Mouse (Mus musculus): ENCODE measurements around the gene Usp48. TPM values are rescaled to one million over a fixed set of nuclear protein-coding genes. Genes with fewer than 3 reads are reported as not detected.

The Usp48 gene
- total and polyA plus RNA-seq, 3 experiments: 27.1 to 99.6 TPM; not detected in 1

DNA sequence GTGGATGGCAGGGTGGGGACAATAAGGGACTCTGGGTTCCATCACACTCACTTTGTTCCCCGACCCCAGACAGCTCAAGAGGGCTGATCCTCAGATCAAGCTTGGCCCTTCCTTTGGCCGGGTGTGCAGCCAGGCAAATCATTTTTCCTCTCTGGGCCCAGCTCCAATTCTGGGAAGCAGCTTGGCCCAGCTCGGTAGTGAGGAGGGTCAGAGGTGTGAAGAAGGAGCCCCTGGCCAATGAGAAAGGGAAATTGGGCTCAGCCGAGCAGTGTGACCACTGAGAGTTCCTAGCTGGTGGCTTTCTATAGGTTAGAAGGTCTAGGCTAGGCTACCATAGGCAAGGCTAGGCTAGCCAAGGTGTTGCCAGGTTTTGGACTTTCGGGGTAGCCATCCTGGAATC, 74.2 kb downstream of the Usp48 start:
- Histone ChIP-seq H3K4me3 (ENCODE audit: control insufficient read depth in 1 of 2, insufficient read depth in 1 of 2, low read depth in 2 of 2, low read length in 2 of 2) (no peak overlapping the region), H3K79me2 (ENCODE audit: control insufficient read depth, insufficient read depth, low read length, poor library complexity) (no peaks in the 10 kb centered on the region), H3K9me3 (replicated peaks; ENCODE audit: insufficient read depth, low read length) (no peaks in the 10 kb centered on the region), H3K27ac (ENCODE audit: control insufficient read depth, low read depth, low read length) (no peak overlapping the region), H3K36me3 (ENCODE audit: control insufficient read depth in 1 of 2, insufficient read depth in 2 of 2, low read length in 2 of 2) (no peaks in the 10 kb centered on the region), H3K4me1 (ENCODE audit: control insufficient read depth in 1 of 2, insufficient read depth in 2 of 2, low read length in 2 of 2) (no peaks in the 10 kb centered on the region), H3K27me3 (ENCODE audit: control insufficient read depth in 1 of 2, insufficient read depth in 2 of 2, low read length in 2 of 2) (peaks cover 2 to 6% of the 10 kb centered on the region in 2 experiments; a peak in 3 of 4 replicates), H3K9ac (ENCODE audit: control insufficient read depth, low read depth, low read length, poor library complexity, severe bottlenecking) (no peak overlapping the region)
- DNase-seq (ENCODE audit: low read depth, low spot score): no peak
- no peak for TF ChIP-seq ELF1 (IDR thresholded peaks at IDR 0.05; ENCODE audit: low read depth, low read length)
- TF ChIP-seq MAZ (IDR thresholded peaks at IDR 0.05; ENCODE audit: low read depth, low read length): no peak
- no peak for TF ChIP-seq USF1 (IDR thresholded peaks at IDR 0.05; ENCODE audit: low read depth, low read length)
- TF ChIP-seq POLR2A (IDR thresholded peaks at IDR 0.05; ENCODE audit: control insufficient read depth in 1 of 2, insufficient read depth in 1 of 2, low read depth in 1 of 2, low read length in 2 of 2, poor library complexity in 1 of 2): no peak
- TF ChIP-seq E2F4 (IDR thresholded peaks at IDR 0.05; ENCODE audit: borderline replicate concordance, low read depth, low read length): no peak
- TF ChIP-seq MEF2A (IDR thresholded peaks at IDR 0.05; ENCODE audit: extremely low read depth, insufficient replicate concordance, low read depth, low read length, poor library complexity, severe bottlenecking): no peak
- TF ChIP-seq UBTF (IDR thresholded peaks at IDR 0.05; ENCODE audit: borderline replicate concordance, insufficient read depth, low read depth, low read length): no peak
- no peak for TF ChIP-seq TBP (IDR thresholded peaks at IDR 0.05; ENCODE audit: low read depth, low read length)
- no peak for TF ChIP-seq MYB (IDR thresholded peaks at IDR 0.05; ENCODE audit: low read depth, low read length)
- TF ChIP-seq GABPA (IDR thresholded peaks at IDR 0.05; ENCODE audit: low read depth, low read length): no peak
- TF ChIP-seq JUND (IDR thresholded peaks at IDR 0.05; ENCODE audit: low read depth, low read length): no peak
- no peak for TF ChIP-seq MYC (IDR thresholded peaks at IDR 0.05; ENCODE audit: low read depth, low read length)
- TF ChIP-seq BHLHE40 (IDR thresholded peaks at IDR 0.05; ENCODE audit: borderline replicate concordance, low read depth, low read length): no peak
- TF ChIP-seq SIN3A (IDR thresholded peaks at IDR 0.05; ENCODE audit: low read length): no peak
- TF ChIP-seq SMC3 (IDR thresholded peaks at IDR 0.05; ENCODE audit: low read depth, low read length): no peak

DNA sequence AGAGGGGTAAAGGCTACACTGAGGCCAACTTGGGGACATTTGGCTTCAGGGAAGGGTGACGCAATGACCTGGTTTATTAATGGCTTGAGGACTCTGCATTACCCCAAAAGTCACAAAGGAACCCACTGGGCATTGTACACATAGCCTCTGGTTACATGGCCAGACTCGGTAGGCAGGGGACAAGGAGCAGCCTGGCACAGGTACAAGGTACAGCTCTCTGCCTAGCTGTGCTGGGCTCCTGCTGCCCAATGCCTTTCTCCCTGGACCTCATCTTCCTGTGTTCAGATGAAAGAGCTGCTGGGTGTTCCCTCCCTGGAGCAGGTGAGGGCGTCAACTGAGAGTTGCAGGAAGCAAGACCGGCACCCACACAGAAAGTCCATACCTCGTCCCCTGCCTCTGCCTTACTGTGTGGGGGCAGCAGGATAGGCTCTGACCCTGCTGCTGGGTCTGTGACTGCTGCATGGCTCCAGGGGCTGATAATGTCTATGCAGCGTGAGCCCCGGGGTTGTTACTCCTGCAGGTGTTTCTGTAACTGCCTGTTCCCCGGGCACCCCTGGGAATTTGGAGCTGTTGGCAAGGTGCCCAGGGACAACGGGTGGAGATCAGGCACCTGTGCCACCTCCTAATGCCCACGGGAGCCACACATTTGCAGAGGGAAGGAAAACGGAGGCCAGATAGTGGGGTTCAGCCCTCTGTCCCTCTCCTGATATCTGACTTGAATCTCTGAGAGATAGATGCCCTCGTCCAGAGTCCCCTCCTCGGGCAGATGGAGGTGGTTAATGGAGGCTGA, 78.4 kb downstream of the Usp48 start:
- TF ChIP-seq RCOR1 (IDR thresholded peaks at IDR 0.05; ENCODE audit: low read depth, low read length) (no peak), CHD2 (IDR thresholded peaks at IDR 0.05; ENCODE audit: low read length) (no peak), SMC3 (IDR thresholded peaks at IDR 0.05; ENCODE audit: low read depth, low read length) (no peak), TBP (IDR thresholded peaks at IDR 0.05; ENCODE audit: low read depth, low read length) (no peak), POLR2AphosphoS5 (IDR thresholded peaks at IDR 0.05; ENCODE audit: borderline replicate concordance, low read depth, low read length) (no peak), MYC (IDR thresholded peaks at IDR 0.05; ENCODE audit: low read depth, low read length) (no peak), GABPA (IDR thresholded peaks at IDR 0.05; ENCODE audit: low read depth, low read length) (no peak), JUND (IDR thresholded peaks at IDR 0.05; ENCODE audit: low read depth, low read length) (no peak), POLR2A (IDR thresholded peaks at IDR 0.05; ENCODE audit: control insufficient read depth in 1 of 2, insufficient read depth in 1 of 2, low read depth in 1 of 2, low read length in 2 of 2, poor library complexity in 1 of 2) (no peak), UBTF (IDR thresholded peaks at IDR 0.05; ENCODE audit: borderline replicate concordance, insufficient read depth, low read depth, low read length) (no peak), MAZ (IDR thresholded peaks at IDR 0.05; ENCODE audit: low read depth, low read length) (no peak), ETS1 (IDR thresholded peaks at IDR 0.05; ENCODE audit: low read depth, low read length) (no peak), CTCF (IDR thresholded peaks at IDR 0.05 in 2 of 3, conservative IDR thresholded peaks at IDR 0.05 in 1 of 3; ENCODE audit: control insufficient read depth in 1 of 3, insufficient read depth in 1 of 3, low read depth in 2 of 3, low read length in 3 of 3, poor library complexity in 1 of 3, severe bottlenecking in 1 of 3) (no peak), SIN3A (IDR thresholded peaks at IDR 0.05; ENCODE audit: low read length) (no peak)
- no peak overlapping the region for H3K27ac ChIP-seq (ENCODE audit: control insufficient read depth, low read depth, low read length)
- H3K36me3 ChIP-seq (ENCODE audit: control insufficient read depth in 1 of 2, insufficient read depth in 2 of 2, low read length in 2 of 2): no peaks in the 10 kb centered on the region
- H3K9me3 ChIP-seq (replicated peaks; ENCODE audit: insufficient read depth, low read length): no peaks in the 10 kb centered on the region
- no peaks in the 10 kb centered on the region for H3K4me1 ChIP-seq (ENCODE audit: control insufficient read depth in 1 of 2, insufficient read depth in 2 of 2, low read length in 2 of 2)
- H3K4me3 ChIP-seq (ENCODE audit: control insufficient read depth in 1 of 2, insufficient read depth in 1 of 2, low read depth in 2 of 2, low read length in 2 of 2): no peak overlapping the region
- no peaks in the 10 kb centered on the region for H3K79me2 ChIP-seq (ENCODE audit: control insufficient read depth, insufficient read depth, low read length, poor library complexity)
- no peak overlapping the region for H3K9ac ChIP-seq (ENCODE audit: control insufficient read depth, low read depth, low read length, poor library complexity, severe bottlenecking)
- peaks cover 2 to 8% of the 10 kb centered on the region in 2 experiments; a peak in 3 of 4 replicates for H3K27me3 ChIP-seq (ENCODE audit: control insufficient read depth in 1 of 2, insufficient read depth in 2 of 2, low read length in 2 of 2)
- DNase-seq (ENCODE audit: low read depth, low spot score): no peak

Data from MEL (cell line).